Mouse (Mus musculus) liver, postnatal 0 days (tissue): Measurements from ENCODE around the gene 5330417H12Rik. TPM values are rescaled to one million over a fixed set of nuclear protein-coding genes. Genes with fewer than 3 reads are reported as not detected.

ENCODE experiments used
- ATAC-seq: fragments of 200-750 bp; cut with Nextera tagmentation; 2 replicates; pipeline ENCODE4 v1.8.0; 2017; ENCODE audit warnings: mild to moderate bottlenecking, moderate library complexity
- DNase-seq: peaks from one replicate; pipeline ENCODE4 v3.0.0-alpha.2; 2016
- H3K27ac ChIP-seq: fragments of 300-500 bp; sonication (generic); 2 replicates; pipeline ENCODE4 v1.5.1; 2014; ENCODE audit warnings: antibody characterized with exemption, moderate library complexity, mild to moderate bottlenecking, low read depth
- H3K27me3 ChIP-seq: fragments of 300-500 bp; sonication (generic); 2 replicates; pipeline ENCODE4 v1.6.1; 2014; ENCODE audit warnings: low read length, control low read depth, mixed read lengths; ENCODE audit not compliant: insufficient read depth
- H3K36me3 ChIP-seq: fragments of 300-500 bp; sonication (generic); replicated peaks from 2 replicates; pipeline ENCODE4 v1.6.1; 2014; ENCODE audit warnings: mild to moderate bottlenecking, control low read depth, low read length, moderate library complexity, mixed read lengths; ENCODE audit not compliant: insufficient read depth
- H3K4me1 ChIP-seq: fragments of 300-500 bp; sonication (generic); 2 replicates; pipeline ENCODE4 v1.6.1; 2014; ENCODE audit warnings: antibody characterized with exemption, mild to moderate bottlenecking, control low read depth; ENCODE audit not compliant: insufficient read depth
- H3K4me2 ChIP-seq: fragments of 300-500 bp; sonication (generic); 2 replicates; pipeline ENCODE4 v1.6.1; 2014; ENCODE audit warnings: low read depth, mild to moderate bottlenecking, low read length, moderate library complexity, mixed read lengths
- H3K4me3 ChIP-seq: fragments of 300-500 bp; sonication (generic); 2 replicates; pipeline ENCODE4 v1.5.1; 2014; ENCODE audit warnings: low read depth, low read length
- H3K9ac ChIP-seq: fragments of 300-500 bp; sonication (generic); replicated peaks from 2 replicates; pipeline ENCODE4 v1.6.1; 2014; ENCODE audit warnings: mild to moderate bottlenecking, moderate library complexity
- H3K9me3 ChIP-seq: fragments of 300-500 bp; sonication (generic); 2 replicates; pipeline ENCODE4 v1.6.1; 2016; ENCODE audit warnings: mild to moderate bottlenecking, control low read depth, low read length, mixed read lengths
- CTCF ChIP-seq: sonication (generic); IDR thresholded peaks from 2 replicates; pipeline ENCODE4 v1.5.1; 2016; ENCODE audit warnings: antibody characterized with exemption, low read depth
- EP300 ChIP-seq: IDR thresholded peaks from 2 replicates; pipeline ENCODE4 v1.6.1; 2016; ENCODE audit warnings: antibody characterized with exemption, low read depth, mild to moderate bottlenecking
- WGBS: fragments of 180-500 bp; shearing (Covaris S2); extraction: QIAGEN DNeasy Blood & Tissue Kit; methylation state at CpG from one replicate; pipeline ENCODE4 v1.1.7; 2014; ENCODE audit not compliant: insufficient replicate concordance; 5-methylcytosine and 5-hydroxymethylcytosine counted together
- polyA plus RNA-seq: library from polyadenylated mRNA; unstranded; fragments of >200 nt; fragmentation: Nextera tagmentation; extraction: Ambion mirVana; gene quantifications from 2 replicates; pipeline ENCODE4 v1.2.1, GENCODE M21; 2015

Gene 5330417H12Rik
- polyA plus RNA-seq, 1 experiment from 2014 or later = not detected

- no peaks in the 10 kb centered on the region for H3K36me3 ChIP-seq
- no peaks in the 10 kb centered on the region for H3K9me3 ChIP-seq
- DNase-seq = no peak
- ATAC-seq = no peak
- H3K9ac ChIP-seq = no peak overlapping the region
- no peaks in the 10 kb centered on the region for H3K27me3 ChIP-seq
- H3K4me3 ChIP-seq = no peak overlapping the region
- TF ChIP-seq EP300 (no peak), CTCF (no peak)
- H3K4me1 ChIP-seq = peaks cover 18% of the 10 kb centered on the region
- WGBS = 59% methylated on average over 5 of the region's 5 CpGs
- H3K27ac ChIP-seq = no peak overlapping the region
- H3K4me2 ChIP-seq = no peak overlapping the region
Measured at GRCm38 (mm10) chr7:107600651-107601050, 24.3 kb downstream of the 5330417H12Rik start.

GRCm38 (mm10) chr7:107597956-107598355 lies 27.0 kb downstream of the 5330417H12Rik start:
- Histone ChIP-seq H3K4me1 (peaks cover 20% of the 10 kb centered on the region), H3K4me2 (no peak overlapping the region), H3K27ac (no peak overlapping the region), H3K9ac (no peak overlapping the region), H3K9me3 (no peaks in the 10 kb centered on the region), H3K36me3 (no peaks in the 10 kb centered on the region), H3K27me3 (no peaks in the 10 kb centered on the region), H3K4me3 (no peak overlapping the region)
- ATAC-seq = no peak
- 70% methylated on average over 3 of the region's 3 CpGs for WGBS
- TF ChIP-seq EP300 (no peak), CTCF (no peak)
- DNase-seq = no peak

DNA sequence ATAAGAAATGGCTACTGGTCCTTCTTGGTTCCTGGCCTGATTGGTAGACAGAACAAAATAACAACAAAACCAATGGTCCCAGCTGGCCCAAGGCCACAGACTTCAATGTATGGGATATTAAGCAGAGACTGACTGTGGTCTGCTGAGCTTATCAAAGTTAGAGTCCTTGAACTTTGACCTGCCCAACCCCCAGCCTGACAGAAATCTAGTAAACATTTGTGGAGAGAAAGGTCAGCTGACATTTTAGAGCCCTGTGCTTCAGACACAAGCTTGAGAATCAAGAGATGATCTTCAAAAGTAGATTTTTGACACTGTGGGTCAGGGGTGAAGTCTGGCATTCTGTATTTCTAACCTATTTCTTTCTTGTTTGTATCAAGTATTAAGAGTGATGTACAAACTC lies 28.2 kb downstream of the 5330417H12Rik start:
- Histone ChIP-seq H3K4me1 (peaks cover 20% of the 10 kb centered on the region), H3K27ac (peak overlapping the region; percentile 58), H3K4me2 (peak overlapping the region; percentile 69), H3K27me3 (no peaks in the 10 kb centered on the region), H3K9ac (no peak overlapping the region), H3K4me3 (peak overlapping the region; percentile 20; the same call in 1 of the 2 replicates), H3K36me3 (no peaks in the 10 kb centered on the region), H3K9me3 (no peaks in the 10 kb centered on the region)
- peak; percentile 45 for DNase-seq
- no peak for ATAC-seq
- no peak for TF ChIP-seq CTCF
- no peak for TF ChIP-seq EP300

- H3K27ac ChIP-seq = peak overlapping the region; percentile 73
- peak overlapping the region; percentile 53 for H3K4me3 ChIP-seq
- TF ChIP-seq EP300 (no peak), CTCF (no peak)
- H3K4me1 ChIP-seq = peaks cover 15% of the 10 kb centered on the region
- H3K9me3 ChIP-seq = no peaks in the 10 kb centered on the region
- DNase-seq = no peak
- peak overlapping the region; percentile 69 for H3K4me2 ChIP-seq
- WGBS = 16% methylated on average over 13 of the region's 13 CpGs
- H3K27me3 ChIP-seq = no peaks in the 10 kb centered on the region
- no peak for ATAC-seq
- H3K36me3 ChIP-seq = no peaks in the 10 kb centered on the region
- H3K9ac ChIP-seq = peak overlapping the region; percentile 57
Measured at GRCm38 (mm10) chr7:107595426-107595825, 29.5 kb downstream of the 5330417H12Rik start.

GRCm38 (mm10) chr7:107594857-107595402 lies 30.0 kb downstream of the 5330417H12Rik start, which contains the start of gene Ppfibp2:
TSS of gene Ppfibp2 (plus strand) at chr7:107595207.
- Histone ChIP-seq H3K4me3 (peak within 1 kb of the TSS; percentile 53), H3K4me2 (peak within 1 kb of the TSS; percentile 69), H3K36me3 (no peaks in the 10 kb centered on the region), H3K4me1 (peaks cover 13% of the 10 kb centered on the region), H3K27me3 (no peaks in the 10 kb centered on the region), H3K27ac (peak within 1 kb of the TSS; percentile 73), H3K9me3 (no peaks in the 10 kb centered on the region), H3K9ac (peak within 1 kb of the TSS; percentile 57)
- DNase-seq (peak; percentile 96), ATAC-seq (peak; percentile 95)
- WGBS = under 1% methylated on average over 22 of the region's 24 CpGs
- TF ChIP-seq CTCF = no peak
- TF ChIP-seq EP300 = no peak

DNA sequence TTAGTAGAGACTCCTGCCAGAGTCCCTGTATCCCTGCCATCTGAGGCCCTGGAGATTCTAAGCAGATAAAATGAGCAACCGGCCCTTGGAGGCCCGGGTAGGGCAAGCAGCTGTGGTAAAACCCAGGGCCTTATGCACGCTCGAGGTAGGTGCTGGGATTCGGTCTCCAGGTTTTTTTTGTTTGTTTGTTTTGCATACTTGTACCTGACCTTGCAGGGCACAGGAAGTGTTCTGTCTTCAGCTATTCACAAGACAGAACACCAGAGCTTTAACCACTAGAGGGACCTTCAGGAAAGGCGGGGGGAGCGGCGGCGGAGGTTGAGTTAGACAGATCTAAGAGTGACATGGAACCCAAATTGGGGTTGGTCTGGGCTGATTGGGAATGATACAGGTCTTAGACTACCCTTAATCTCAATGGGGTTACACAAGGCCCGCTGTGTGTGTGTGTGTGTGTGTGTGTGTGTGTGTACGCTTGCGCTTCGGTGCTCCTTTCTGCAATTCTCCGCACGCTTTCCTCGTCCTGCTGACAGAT lies 30.6 kb downstream of the 5330417H12Rik start:
- H3K27ac ChIP-seq = peak overlapping the region; percentile 73

More for the DNA sequence above, 30.6 kb downstream of the 5330417H12Rik start:
- peaks cover 10% of the 10 kb centered on the region; the same call in 1 of the 2 replicates for H3K4me1 ChIP-seq
- ATAC-seq (peak; percentile 54), DNase-seq (peak; percentile 54)
- TF ChIP-seq EP300 (no peak), CTCF (peak; percentile 69)
- peak overlapping the region; percentile 69 for H3K4me2 ChIP-seq
- no peaks in the 10 kb centered on the region for H3K9me3 ChIP-seq
- H3K9ac ChIP-seq = peak overlapping the region; percentile 57; the same call in 1 of the 2 replicates
- H3K36me3 ChIP-seq = no peaks in the 10 kb centered on the region
- peak overlapping the region; percentile 53 for H3K4me3 ChIP-seq
- WGBS = under 1% methylated on average over 16 of the region's 16 CpGs
- H3K27me3 ChIP-seq = no peaks in the 10 kb centered on the region
